Mouse (Mus musculus) liver, embryonic 14.5 days (tissue): ENCODE results near the gene Cobll1.

ENCODE experiments used
- CTCF ChIP-seq: IDR thresholded peaks from 2 replicates; pipeline ENCODE4 v1.5.1; 2016; ENCODE audit warnings: antibody characterized with exemption, low read depth, control low read depth
- EP300 ChIP-seq: IDR thresholded peaks from 2 replicates; pipeline ENCODE4 v1.6.1; 2016; ENCODE audit warnings: antibody characterized with exemption, low read depth

DNA sequence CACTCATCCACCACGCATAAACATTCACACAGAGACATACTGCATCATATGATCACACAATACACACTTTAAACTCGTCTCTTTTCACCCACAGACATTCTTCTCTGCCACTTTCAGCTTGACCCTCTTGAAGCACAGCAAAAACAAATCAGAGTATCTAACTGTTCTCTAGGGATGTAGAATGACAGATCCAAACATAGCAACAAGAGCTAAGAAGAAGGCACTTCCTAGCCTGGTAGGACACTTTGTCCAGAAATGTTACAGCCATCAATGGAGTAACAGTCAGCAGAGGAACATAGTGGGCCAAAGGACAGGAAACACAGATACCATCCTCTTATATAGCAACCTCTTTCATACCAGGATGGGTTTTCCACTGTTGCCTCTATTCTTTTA, 11.3 kb downstream of the Cobll1 start:
- TF ChIP-seq CTCF (no peak), EP300 (no peak)
